Mouse (Mus musculus): ENCODE measurements at regions not wholly inside any gene's neighbourhood (a gene's known extent, or its start where the extent isn't known, plus 50 kb on each side); places are given as distances from the start of the nearest gene placed in this dataset.

GRCm38 (mm10) chr14:110685247-110685646, 69.7 kb downstream of the Slitrk6 start:
- no peak overlapping the region for H3K4me3 ChIP-seq
- no peaks in the 10 kb centered on the region for H3K36me3 ChIP-seq (ENCODE audit: control insufficient read depth, insufficient read depth)
- H3K4me2 ChIP-seq (ENCODE audit: low read depth), result no peak overlapping the region
- no peak overlapping the region for H3ac ChIP-seq (ENCODE audit: control insufficient read depth, insufficient read length)
- no peaks in the 10 kb centered on the region for H3K79me2 ChIP-seq (ENCODE audit: control insufficient read depth, insufficient read depth)
- no peaks in the 10 kb centered on the region for H3K27me3 ChIP-seq (ENCODE audit: control insufficient read depth, insufficient read depth, insufficient read length)
- TF ChIP-seq POLR2AphosphoS2 (IDR thresholded peaks at IDR 0.05; ENCODE audit: insufficient read length, low read depth) (no peak), MYOD1 (IDR thresholded peaks at IDR 0.05; ENCODE audit: control insufficient read depth in 1 of 3, insufficient read length in 2 of 3, low read depth in 2 of 3) (no peak), CEBPB (IDR thresholded peaks at IDR 0.05; ENCODE audit: insufficient read depth, poor library complexity, severe bottlenecking) (no peak), SRF (IDR thresholded peaks at IDR 0.05; ENCODE audit: control insufficient read depth, insufficient read length, low read depth) (no peak), USF1 (IDR thresholded peaks at IDR 0.05; ENCODE audit: low read depth) (no peak), POLR2A (IDR thresholded peaks at IDR 0.05; ENCODE audit: insufficient read length, low read depth) (no peak), MYOG (IDR thresholded peaks at IDR 0.05; ENCODE audit: control insufficient read depth in 1 of 3, insufficient read depth in 1 of 3, insufficient read length in 2 of 3, low read depth in 2 of 3) (no peak), TCF3 (IDR thresholded peaks at IDR 0.05; ENCODE audit: insufficient read length, low read depth) (no peak), MAX (IDR thresholded peaks at IDR 0.05; ENCODE audit: low read depth) (no peak), E2F4 (IDR thresholded peaks at IDR 0.05; ENCODE audit: insufficient read depth) (no peak), REST (IDR thresholded peaks at IDR 0.05; ENCODE audit: insufficient read depth, insufficient read length) (no peak), TCF12 (IDR thresholded peaks at IDR 0.05; ENCODE audit: insufficient read depth, poor library complexity, severe bottlenecking) (no peak)

DNA sequence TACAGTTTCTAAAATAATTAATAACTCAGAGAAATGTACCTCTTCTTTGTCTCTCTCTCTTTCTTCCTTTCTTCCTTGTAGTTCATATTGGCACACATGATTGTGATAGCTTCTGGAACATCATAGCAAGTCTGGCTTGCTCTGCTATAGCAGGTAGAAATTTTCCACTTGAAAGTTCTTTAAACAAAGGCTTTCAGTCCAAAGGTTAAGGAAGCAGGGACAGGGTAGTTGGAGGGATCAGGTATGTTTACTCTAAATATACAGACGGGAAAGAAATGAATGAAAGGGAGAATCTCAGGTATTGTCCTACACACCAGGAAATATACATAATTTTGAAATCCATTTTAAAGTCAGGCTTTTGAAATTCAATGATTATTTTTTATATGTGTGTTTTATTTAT, 75.2 kb downstream of the Slitrk6 start:
- Histone ChIP-seq H3K27me3 (ENCODE audit: control insufficient read depth, insufficient read depth, insufficient read length) (no peaks in the 10 kb centered on the region), H3K36me3 (ENCODE audit: control insufficient read depth, insufficient read depth) (no peaks in the 10 kb centered on the region), H3K79me2 (ENCODE audit: control insufficient read depth, insufficient read depth) (no peaks in the 10 kb centered on the region), H3K4me3 (no peak overlapping the region), H3K4me2 (ENCODE audit: low read depth) (no peak overlapping the region), H3ac (ENCODE audit: control insufficient read depth, insufficient read length) (no peak overlapping the region)
- no peak for TF ChIP-seq SRF (IDR thresholded peaks at IDR 0.05; ENCODE audit: control insufficient read depth, insufficient read length, low read depth)
- no peak for TF ChIP-seq MYOG (IDR thresholded peaks at IDR 0.05; ENCODE audit: control insufficient read depth in 1 of 3, insufficient read depth in 1 of 3, insufficient read length in 2 of 3, low read depth in 2 of 3)
- no peak for TF ChIP-seq POLR2A (IDR thresholded peaks at IDR 0.05; ENCODE audit: insufficient read length, low read depth)
- TF ChIP-seq POLR2AphosphoS2 (IDR thresholded peaks at IDR 0.05; ENCODE audit: insufficient read length, low read depth), result no peak
- TF ChIP-seq CEBPB (IDR thresholded peaks at IDR 0.05; ENCODE audit: insufficient read depth, poor library complexity, severe bottlenecking), result no peak
- no peak for TF ChIP-seq REST (IDR thresholded peaks at IDR 0.05; ENCODE audit: insufficient read depth, insufficient read length)
- no peak for TF ChIP-seq TCF3 (IDR thresholded peaks at IDR 0.05; ENCODE audit: insufficient read length, low read depth)
- TF ChIP-seq MAX (IDR thresholded peaks at IDR 0.05; ENCODE audit: low read depth), result no peak
- TF ChIP-seq TCF12 (IDR thresholded peaks at IDR 0.05; ENCODE audit: insufficient read depth, poor library complexity, severe bottlenecking), result no peak
- no peak for TF ChIP-seq MYOD1 (IDR thresholded peaks at IDR 0.05; ENCODE audit: control insufficient read depth in 1 of 3, insufficient read length in 2 of 3, low read depth in 2 of 3)

- Histone ChIP-seq H3K79me2 (ENCODE audit: control insufficient read depth, insufficient read depth) (no peaks in the 10 kb centered on the region), H3K36me3 (ENCODE audit: control insufficient read depth, insufficient read depth) (no peaks in the 10 kb centered on the region), H3K27me3 (ENCODE audit: control insufficient read depth, insufficient read depth, insufficient read length) (no peaks in the 10 kb centered on the region), H3ac (ENCODE audit: control insufficient read depth, insufficient read length) (no peak overlapping the region), H3K4me3 (no peak overlapping the region), H3K4me2 (ENCODE audit: low read depth) (no peak overlapping the region)
- TF ChIP-seq E2F4 (IDR thresholded peaks at IDR 0.05; ENCODE audit: insufficient read depth) (no peak), MYOG (IDR thresholded peaks at IDR 0.05; ENCODE audit: control insufficient read depth in 1 of 3, insufficient read depth in 1 of 3, insufficient read length in 2 of 3, low read depth in 2 of 3) (no peak), CEBPB (IDR thresholded peaks at IDR 0.05; ENCODE audit: insufficient read depth, poor library complexity, severe bottlenecking) (no peak), MAX (IDR thresholded peaks at IDR 0.05; ENCODE audit: low read depth) (no peak), TCF12 (IDR thresholded peaks at IDR 0.05; ENCODE audit: insufficient read depth, poor library complexity, severe bottlenecking) (no peak), SRF (IDR thresholded peaks at IDR 0.05; ENCODE audit: control insufficient read depth, insufficient read length, low read depth) (no peak), POLR2AphosphoS2 (IDR thresholded peaks at IDR 0.05; ENCODE audit: insufficient read length, low read depth) (no peak), USF1 (IDR thresholded peaks at IDR 0.05; ENCODE audit: low read depth) (no peak), REST (IDR thresholded peaks at IDR 0.05; ENCODE audit: insufficient read depth, insufficient read length) (no peak), MYOD1 (IDR thresholded peaks at IDR 0.05; ENCODE audit: control insufficient read depth in 1 of 3, insufficient read length in 2 of 3, low read depth in 2 of 3) (no peak)
Observed at GRCm38 (mm10) chr14:110665712-110666111, 89.2 kb downstream of the Slitrk6 start.

GRCm38 (mm10) chr14:110663231-110663630, 91.7 kb downstream of the Slitrk6 start:
- H3K4me2 ChIP-seq (ENCODE audit: low read depth), result no peak overlapping the region
- H3K79me2 ChIP-seq (ENCODE audit: control insufficient read depth, insufficient read depth), result no peaks in the 10 kb centered on the region
- no peak overlapping the region for H3ac ChIP-seq (ENCODE audit: control insufficient read depth, insufficient read length)
- no peak overlapping the region for H3K4me3 ChIP-seq
- no peaks in the 10 kb centered on the region for H3K36me3 ChIP-seq (ENCODE audit: control insufficient read depth, insufficient read depth)
- TF ChIP-seq REST (IDR thresholded peaks at IDR 0.05; ENCODE audit: insufficient read depth, insufficient read length) (no peak), E2F4 (IDR thresholded peaks at IDR 0.05; ENCODE audit: insufficient read depth) (no peak), USF1 (IDR thresholded peaks at IDR 0.05; ENCODE audit: low read depth) (no peak), CEBPB (IDR thresholded peaks at IDR 0.05; ENCODE audit: insufficient read depth, poor library complexity, severe bottlenecking) (no peak), TCF12 (IDR thresholded peaks at IDR 0.05; ENCODE audit: insufficient read depth, poor library complexity, severe bottlenecking) (no peak), MYOG (IDR thresholded peaks at IDR 0.05; ENCODE audit: control insufficient read depth in 1 of 3, insufficient read depth in 1 of 3, insufficient read length in 2 of 3, low read depth in 2 of 3) (no peak), MAX (IDR thresholded peaks at IDR 0.05; ENCODE audit: low read depth) (no peak), SRF (IDR thresholded peaks at IDR 0.05; ENCODE audit: control insufficient read depth, insufficient read length, low read depth) (no peak)
- H3K27me3 ChIP-seq (ENCODE audit: control insufficient read depth, insufficient read depth, insufficient read length), result no peaks in the 10 kb centered on the region

DNA sequence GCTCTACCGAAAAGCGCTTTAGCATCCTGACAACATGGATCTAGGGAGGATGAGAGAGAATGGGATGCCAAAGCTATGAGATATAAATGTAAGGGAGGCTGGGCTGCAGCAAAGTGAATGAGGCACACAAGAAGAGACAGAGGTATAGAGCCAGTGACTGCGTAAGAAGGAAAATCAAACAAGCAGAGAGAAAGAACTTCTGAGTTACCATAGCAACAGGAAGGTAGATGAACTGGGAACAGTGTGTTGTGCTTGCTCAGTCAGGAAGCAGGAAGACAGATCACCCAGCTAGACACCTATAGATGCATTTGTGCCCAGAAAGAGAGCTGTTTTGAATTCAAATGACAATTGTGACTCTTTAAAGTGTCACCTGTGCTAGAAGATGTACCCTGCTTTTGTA, 120.8 kb downstream of the Slitrk6 start:
- H3K4me2 ChIP-seq (ENCODE audit: low read depth), result no peak overlapping the region

More for the DNA sequence above, 120.8 kb downstream of the Slitrk6 start:
- no peak overlapping the region for H3K4me3 ChIP-seq
- H3K27me3 ChIP-seq (ENCODE audit: control insufficient read depth, insufficient read depth, insufficient read length), result no peaks in the 10 kb centered on the region
- no peaks in the 10 kb centered on the region for H3K79me2 ChIP-seq (ENCODE audit: control insufficient read depth, insufficient read depth)
- TF ChIP-seq E2F4 (IDR thresholded peaks at IDR 0.05; ENCODE audit: insufficient read depth), result no peak
- TF ChIP-seq TCF12 (IDR thresholded peaks at IDR 0.05; ENCODE audit: insufficient read depth, poor library complexity, severe bottlenecking), result no peak
- no peak for TF ChIP-seq SRF (IDR thresholded peaks at IDR 0.05; ENCODE audit: control insufficient read depth, insufficient read length, low read depth)
- TF ChIP-seq USF1 (IDR thresholded peaks at IDR 0.05; ENCODE audit: low read depth), result no peak
- TF ChIP-seq POLR2A (IDR thresholded peaks at IDR 0.05; ENCODE audit: insufficient read length, low read depth), result no peak
- no peak for TF ChIP-seq TCF3 (IDR thresholded peaks at IDR 0.05; ENCODE audit: insufficient read length, low read depth)
- TF ChIP-seq MAX (IDR thresholded peaks at IDR 0.05; ENCODE audit: low read depth), result no peak
- TF ChIP-seq CEBPB (IDR thresholded peaks at IDR 0.05; ENCODE audit: insufficient read depth, poor library complexity, severe bottlenecking), result no peak
- no peak for TF ChIP-seq MYOG (IDR thresholded peaks at IDR 0.05; ENCODE audit: control insufficient read depth in 1 of 3, insufficient read depth in 1 of 3, insufficient read length in 2 of 3, low read depth in 2 of 3)
- TF ChIP-seq REST (IDR thresholded peaks at IDR 0.05; ENCODE audit: insufficient read depth, insufficient read length), result no peak
- no peak for TF ChIP-seq MYOD1 (IDR thresholded peaks at IDR 0.05; ENCODE audit: control insufficient read depth in 1 of 3, insufficient read length in 2 of 3, low read depth in 2 of 3)
- no peak for TF ChIP-seq POLR2AphosphoS2 (IDR thresholded peaks at IDR 0.05; ENCODE audit: insufficient read length, low read depth)
- no peaks in the 10 kb centered on the region for H3K36me3 ChIP-seq (ENCODE audit: control insufficient read depth, insufficient read depth)
- H3ac ChIP-seq (ENCODE audit: control insufficient read depth, insufficient read length), result no peak overlapping the region

Measured in myocyte (in vitro differentiated cells).